Mouse (Mus musculus) E14TG2a.4 (cell line): Measurements from ENCODE around the gene Lingo3.

ENCODE experiments used
- CTCF ChIP-seq: conservative IDR thresholded peaks from 2 replicates; pipeline ENCODE4 v1.5.1; 2014; ENCODE audit warnings: low read length
- NANOG ChIP-seq: IDR thresholded peaks from 2 replicates; pipeline ENCODE4 v1.6.1; 2014; ENCODE audit warnings: borderline replicate concordance, low read length, mixed read lengths

GRCm38 (mm10) chr10:80819406-80819805 is 24.4 kb downstream of the Lingo3 start:
- no peak for TF ChIP-seq CTCF
- TF ChIP-seq NANOG, result no peak
